In the genomic region with DNA sequence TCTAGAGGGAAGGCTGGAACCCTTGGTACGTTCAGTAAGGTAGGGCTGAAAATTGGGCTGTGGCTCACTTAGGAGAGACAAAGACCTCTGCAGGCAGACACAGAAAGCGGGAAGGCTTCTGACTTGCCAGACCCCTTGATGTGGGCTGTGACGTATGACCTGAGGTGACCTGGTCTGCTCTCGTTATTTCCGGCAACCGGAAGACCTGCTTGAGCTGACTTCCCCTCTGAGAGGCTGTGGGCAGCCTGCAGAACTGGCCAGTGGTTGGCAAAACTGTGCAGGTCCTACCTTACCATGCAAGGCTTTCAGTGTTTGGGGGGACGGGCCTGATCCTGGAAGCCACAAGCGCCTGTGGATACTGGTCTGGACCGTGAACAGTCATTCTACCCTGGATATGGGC, we compare ENCODE assay signal across 9 mouse cellular contexts. TPM values are rescaled to one million over a fixed set of nuclear protein-coding genes. Genes with fewer than 3 reads are reported as not detected.
DNase-seq lines count a peak whose midpoint lies in the region; ATAC-seq and TF ChIP-seq lines count a peak whose summit lies in the region.
"Had no signal": no experiment of that assay in that cellular context is flagged by ENCODE, and none has a peak within 500 bp of the region (broad histone marks: within the 10 kb centered on the region; RNA-seq: fewer than 3 reads in every experiment).

No protein-coding gene starts in this region.

- DNase-seq in heart, adult 2 months, result peak; percentile 42 to 54
- no peak for DNase-seq in CH12.LX (ENCODE audit: extremely low read depth)
- DNase-seq in kidney, adult 2 months, result peak; percentile 67
- DNase-seq in neural tube, embryonic 10.5 days (ENCODE audit: extremely low spot score, low spot score), result no peak
- no peak for DNase-seq in adrenal gland, postnatal 25 days
- no peak for DNase-seq in midbrain, embryonic 11.5 days (ENCODE audit: low spot score, missing footprints)

- H3K4me1 ChIP-seq in heart, adult 2 months (ENCODE audit: control insufficient read depth, insufficient read depth, low read length), result peaks cover 33% of the 10 kb centered on the region
- H3K4me1 ChIP-seq in heart, embryonic 11.5 days (ENCODE audit: control insufficient read depth, insufficient read depth, low read length), result peaks cover 46% of the 10 kb centered on the region
- peaks cover 6 to 16% of the 10 kb centered on the region in 2 experiments; a peak in 1 of 4 replicates for H3K4me1 ChIP-seq in CH12.LX (ENCODE audit: control insufficient read depth in 1 of 2, insufficient read depth in 2 of 2)
- H3K4me1 ChIP-seq in kidney, adult 2 months (ENCODE audit: control insufficient read depth, insufficient read depth, low read length), result peaks cover 39% of the 10 kb centered on the region
- H3K4me1 ChIP-seq in midbrain, embryonic 11.5 days (ENCODE audit: control insufficient read depth, insufficient read depth, low read length), result no peaks in the 10 kb centered on the region

- 41% methylated on average over 9 of the region's 9 CpGs for WGBS in heart, adult 2 months
- WGBS in heart, embryonic 11.5 days (ENCODE audit: insufficient replicate concordance), result 79% methylated on average over 9 of the region's 9 CpGs
- 67% methylated on average over 9 of the region's 9 CpGs for WGBS in kidney, adult 2 months
- whole genome bisulfite sequencing in macrophage (ENCODE audit: missing documents), result 29% methylated on average over 7 of the region's 9 CpGs
- WGBS in midbrain, embryonic 11.5 days, result 86% methylated on average over 9 of the region's 9 CpGs

- H3K79me2 ChIP-seq in heart, adult 2 months (replicated peaks; ENCODE audit: control insufficient read depth, insufficient read depth, low read length), result 0 out of 2 replicates have a peak, but pooled peaks cover 1% of the 10 kb centered on the region
- H3K79me2 ChIP-seq in CH12.LX (replicated peaks; ENCODE audit: control insufficient read depth, extremely low read depth, insufficient read depth, poor library complexity, severe bottlenecking) (no peaks in the 10 kb centered on the region; the same call in 1 of the 2 replicates), macrophage (ENCODE audit: inconsistent target) (peaks cover 73% of the 10 kb centered on the region; the same call in 1 of the 2 replicates)

- intact Hi-C loops in heart, adult 2 months (cut with DNase I), result no loop called here

- TF ChIP-seq CTCF in heart, adult 2 months (IDR thresholded peaks at IDR 0.05), result no peak
- no peak for TF ChIP-seq CTCF in CH12.LX (conservative IDR thresholded peaks at IDR 0.05 in 1 of 2, IDR thresholded peaks at IDR 0.05 in 1 of 2; ENCODE audit: low read depth in 2 of 2, low read length in 2 of 2)
- TF ChIP-seq CTCF in kidney, adult 2 months (conservative IDR thresholded peaks at IDR 0.05; ENCODE audit: insufficient read depth, insufficient read length, low read depth, low read length), result no peak

- no peaks in the 10 kb centered on the region for H3K27me3 ChIP-seq in heart, adult 2 months (ENCODE audit: control insufficient read depth, insufficient read depth, low read length)
- no peaks in the 10 kb centered on the region for H3K27me3 ChIP-seq in heart, embryonic 11.5 days (ENCODE audit: control insufficient read depth, insufficient read depth, low read length)
- H3K27me3 ChIP-seq in CH12.LX (replicated peaks), result no peaks in the 10 kb centered on the region
- H3K27me3 ChIP-seq in kidney, adult 2 months (replicated peaks; ENCODE audit: control insufficient read depth, insufficient read depth, low read length), result no peaks in the 10 kb centered on the region
- no peaks in the 10 kb centered on the region for H3K27me3 ChIP-seq in midbrain, embryonic 11.5 days (ENCODE audit: control insufficient read depth, insufficient read depth, low read length)

- no peak overlapping the region for H3K4me3 ChIP-seq in heart, adult 2 months
- H3K4me3 ChIP-seq in heart, embryonic 11.5 days (ENCODE audit: low read depth, low read length), result no peak overlapping the region
- no peak overlapping the region for H3K4me3 ChIP-seq in CH12.LX (replicated peaks in 1 of 3; ENCODE audit: low read depth in 2 of 3, low read length in 2 of 3, poor library complexity in 1 of 3)
- no peak overlapping the region for H3K4me3 ChIP-seq in kidney, adult 2 months (ENCODE audit: insufficient read depth, low read depth, low read length)
- H3K4me3 ChIP-seq in macrophage (ENCODE audit: inconsistent target), result no peak overlapping the region
- H3K4me3 ChIP-seq in midbrain, embryonic 11.5 days (ENCODE audit: low read depth, low read length), result no peak overlapping the region
- H3K4me3 ChIP-seq: layer of hippocampus, adult 2 months had no signal

- in situ Hi-C loops in CH12.LX (cut with MboI; ENCODE audit: low pct_ligation_motif_present, low pct_unique_long_range_greater_than_20kb, low sequenced_read_pairs), result no loop called here

- TF ChIP-seq RAD21 in CH12.LX (IDR thresholded peaks at IDR 0.05; ENCODE audit: low read depth, low read length), result no peak

- H3K27ac ChIP-seq in heart, adult 2 months, result peak overlapping the region; percentile 49
- no peak overlapping the region; the same call in 1 of the 2 replicates for H3K27ac ChIP-seq in heart, embryonic 11.5 days (ENCODE audit: low read depth, low read length)
- H3K27ac ChIP-seq in CH12.LX (ENCODE audit: insufficient read depth, low read depth), result no peak overlapping the region
- peak overlapping the region; percentile 19; the same call in 1 of the 2 replicates for H3K27ac ChIP-seq in kidney, adult 2 months (ENCODE audit: insufficient read depth, low read depth, low read length)
- H3K27ac ChIP-seq in macrophage, result peak overlapping the region; percentile 22
- H3K27ac ChIP-seq in midbrain, embryonic 11.5 days (ENCODE audit: low read depth, low read length), result no peak overlapping the region

- dilution Hi-C loops in CH12.LX (cut with MboI; ENCODE audit: extremely low pct_ligation_motif_present, extremely low pct_unique_long_range_greater_than_20kb, low sequenced_read_pairs), result no loop called here

- no peak for TF ChIP-seq EP300 in heart, adult 2 months (IDR thresholded peaks at IDR 0.05; ENCODE audit: insufficient read depth, low read depth, low read length)
- TF ChIP-seq EP300 in CH12.LX (IDR thresholded peaks at IDR 0.05; ENCODE audit: low read length), result no peak

- no peak for TF ChIP-seq POLR2A in heart, adult 2 months (IDR thresholded peaks at IDR 0.05; ENCODE audit: insufficient read depth, low read depth, low read length)
- no peak for TF ChIP-seq POLR2A in CH12.LX (IDR thresholded peaks at IDR 0.05; ENCODE audit: low read depth, low read length)
- no peak for TF ChIP-seq POLR2A in kidney, adult 2 months (IDR thresholded peaks at IDR 0.05; ENCODE audit: low read depth, low read length)

- no peak overlapping the region for H3K9ac ChIP-seq in heart, adult 2 months (ENCODE audit: low read depth, low read length)
- H3K9ac ChIP-seq in heart, embryonic 11.5 days (ENCODE audit: low read depth, low read length), result no peak overlapping the region
- no peak overlapping the region for H3K9ac ChIP-seq in CH12.LX (ENCODE audit: insufficient read depth, low read depth)
- no peak overlapping the region for H3K9ac ChIP-seq in midbrain, embryonic 11.5 days (ENCODE audit: low read length)

- H3K9me3 ChIP-seq in heart, embryonic 11.5 days (replicated peaks; ENCODE audit: control insufficient read depth, low read length), result no peaks in the 10 kb centered on the region
- H3K9me3 ChIP-seq in CH12.LX (replicated peaks; ENCODE audit: low read length), result no peaks in the 10 kb centered on the region
- H3K9me3 ChIP-seq in midbrain, embryonic 11.5 days (ENCODE audit: control insufficient read depth, low read length), result no peaks in the 10 kb centered on the region

- H3K36me3 ChIP-seq in heart, adult 2 months (ENCODE audit: control insufficient read depth, insufficient read depth, low read length), result peaks cover 6% of the 10 kb centered on the region; the same call in 1 of the 2 replicates
- no peaks in the 10 kb centered on the region for H3K36me3 ChIP-seq in heart, embryonic 11.5 days (ENCODE audit: control insufficient read depth, insufficient read depth, low read length)
- H3K36me3 ChIP-seq in CH12.LX (replicated peaks in 1 of 2; ENCODE audit: control insufficient read depth in 1 of 2, insufficient read depth in 1 of 2, low read length in 1 of 2) (peaks cover 0 to 25% of the 10 kb centered on the region in 2 experiments), macrophage (ENCODE audit: inconsistent target) (no peaks in the 10 kb centered on the region)
- no peaks in the 10 kb centered on the region for H3K36me3 ChIP-seq in kidney, adult 2 months (ENCODE audit: control insufficient read depth, insufficient read depth, low read length)
- H3K36me3 ChIP-seq in midbrain, embryonic 11.5 days (ENCODE audit: control insufficient read depth, insufficient read depth, low read length), result no peaks in the 10 kb centered on the region

- no peak for ATAC-seq in heart, embryonic 11.5 days (replicated peaks; ENCODE audit: insufficient number of reproducible peaks, low FRiP score, low TSS enrichment)
- ATAC-seq in midbrain, embryonic 11.5 days (ENCODE audit: low FRiP score), result no peak

- no peak overlapping the region for H3K4me2 ChIP-seq in heart, embryonic 11.5 days
- H3K4me2 ChIP-seq in CH12.LX (ENCODE audit: insufficient read depth, low read depth, poor library complexity, severe bottlenecking), result no peak overlapping the region
- no peak overlapping the region for H3K4me2 ChIP-seq in midbrain, embryonic 11.5 days

TF ChIP-seq in CH12.LX, 34 proteins besides CTCF, POLR2A, EP300 and RAD21:
- TF ChIP-seq ELF1 (IDR thresholded peaks at IDR 0.05; ENCODE audit: low read depth, low read length), result peak; percentile 48; the same call in 1 of the 2 replicates
- peak; percentile 43; the same call in 1 of the 2 replicates for TF ChIP-seq TCF12 (IDR thresholded peaks at IDR 0.05; ENCODE audit: low read depth, low read length)
- no peak for TF ChIP-seq RCOR1 (conservative IDR thresholded peaks at IDR 0.05; ENCODE audit: low read depth, low read length)

RNA-seq across cellular contexts. Expression of gene Rin3, which starts 19.5 kb away (rescaled TPM):
- 10 to 100 TPM; 14.7 to 25.3 TPM for total RNA-seq in heart, adult 2 months (2021)
- polyA plus RNA-seq in heart, adult 2 months (2012; rRNA removed), result 6.1 and 10.3 TPM in 2 replicates
- polyA plus RNA-seq in heart, embryonic 11.5 days (2014; fragmentation: Nextera tagmentation; extraction: Ambion mirVana), result 8.8 and 10.2 TPM in 2 replicates
- total RNA-seq in CH12.LX (2012; rRNA removed) (6.5 and 8.4 TPM in 2 replicates), CH12.LX (2014; rRNA removed) (2.4 and 3.3 TPM in 2 replicates)
- polyA plus RNA-seq in CH12.LX (2012; ENCODE audit: insufficient read length, low read depth) (9.0 and 10.0 TPM in 2 replicates), macrophage (2018) (10.7 to 30.3 TPM (median 26.2 TPM) in 3 replicates)
- 11.6 and 15.4 TPM in 2 replicates for polyA plus RNA-seq in kidney, adult 2 months (2012; rRNA removed)
- 100 to 1,000 TPM in 3 of 26 experiments, 10 to 100 TPM in 23; 34.4 to 231 (median 61.8) TPM for total RNA-seq in macrophage (2018; cell fraction: chromatin; rRNA removed)
- total RNA-seq in macrophage (2018; cell fraction: cytosol; rRNA removed), result 10 to 100 TPM; 12.5 to 32.2 (median 22.3) TPM
- 100 to 1,000 TPM in 1 of 26 experiments, 10 to 100 TPM in 25; 21.9 to 150 (median 35.1) TPM for total RNA-seq in macrophage (2018; cell fraction: nucleus; rRNA removed)
- total RNA-seq in adrenal gland, postnatal 25 days (2021), result 12.4 and 13.3 TPM in 2 replicates
- 3.3 and 4.8 TPM in 2 replicates for polyA plus RNA-seq in midbrain, embryonic 11.5 days (2014; fragmentation: Nextera tagmentation; extraction: Ambion mirVana)

Comparison
In these comparisons a context has a peak if more than half of its experiments do, and no peak if none do; other contexts are left out.
1. H3K27ac ChIP-seq: peak in heart, adult 2 months (single experiment), kidney, adult 2 months (single experiment) and macrophage (single experiment); none in heart, embryonic 11.5 days (single experiment), CH12.LX (single experiment) and midbrain, embryonic 11.5 days (single experiment).
2. DNase-seq: peak in heart, adult 2 months (2 of 2) and kidney, adult 2 months (single experiment); none in CH12.LX (single experiment), neural tube, embryonic 10.5 days (single experiment), adrenal gland, postnatal 25 days (single experiment) and midbrain, embryonic 11.5 days (single experiment).